Mouse (Mus musculus): ENCODE results near the gene Hcrt.
A peak's percentile ranks its signal among the peaks of the same experiment; 100 is the strongest.

Gene Hcrt

DNA sequence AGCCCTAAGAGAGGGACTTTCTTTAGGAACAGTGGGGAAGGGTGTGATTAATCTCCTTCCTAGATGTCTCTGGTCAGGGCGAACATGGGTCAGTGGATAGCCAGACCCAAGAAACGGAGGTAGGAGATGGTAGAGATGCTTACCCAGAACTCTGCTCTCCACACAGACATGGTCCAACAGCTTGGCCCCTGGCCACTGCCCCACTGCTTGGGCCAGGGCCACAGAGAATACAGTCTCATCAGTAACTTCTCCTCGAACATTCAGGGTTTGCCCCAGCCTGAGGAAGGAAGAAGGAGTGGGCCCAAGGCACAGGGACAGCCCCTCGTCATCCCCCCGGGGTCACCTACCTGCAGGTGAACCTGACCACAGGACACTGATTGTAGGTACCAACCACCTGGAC lies 5.1 kb upstream of the Hcrt start:
- no peak for DNase-seq (ENCODE audit: low read depth, low spot score)

GRCm38 (mm10) chr11:100766726-100767125 lies 4.0 kb upstream of the Hcrt start:
- DNase-seq (ENCODE audit: low read depth, low spot score): no peak

- DNase-seq (ENCODE audit: low read depth, low spot score): peak; percentile 90
Observed at GRCm38 (mm10) chr11:100761547-100762045, 1.1 kb downstream of the Hcrt start.

DNA sequence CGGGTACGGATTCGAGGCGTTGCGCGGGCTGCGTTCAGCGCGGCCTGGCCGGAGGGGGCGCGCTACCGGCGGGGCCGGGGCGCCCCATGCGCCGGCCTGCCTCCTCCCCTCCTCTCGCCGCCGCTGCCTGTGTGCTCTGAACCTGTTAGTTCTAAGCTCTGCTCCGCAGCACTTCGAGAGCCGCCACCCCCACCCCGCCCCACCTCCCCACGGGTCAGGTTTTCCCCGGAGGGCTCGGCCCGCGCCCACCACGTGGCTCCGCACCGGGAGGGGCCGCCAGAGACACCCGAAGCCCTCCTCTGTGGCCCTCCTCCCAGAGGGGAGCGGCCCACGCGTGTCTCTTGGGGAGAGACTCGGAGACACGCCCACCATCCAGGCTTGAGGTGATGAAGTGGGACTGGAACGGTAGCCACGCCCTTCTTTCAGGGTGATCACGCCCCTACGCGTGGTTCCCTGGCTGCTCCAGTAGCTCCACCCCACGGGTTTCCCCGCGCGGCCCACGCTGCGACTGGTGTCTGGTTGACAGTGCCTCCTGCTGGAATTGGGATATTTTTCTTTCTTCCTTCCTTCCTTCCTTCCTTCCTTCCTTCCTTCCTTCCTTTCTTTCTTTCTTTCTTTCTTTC lies 3.0 kb downstream of the Hcrt start, which contains the start of gene Kcnh4:
Gene Kcnh4 (minus strand): TSS at position 332 of the 623 bp plus-strand sequence.
- DNase-seq (ENCODE audit: low read depth, low spot score): peak; percentile 41

DNA sequence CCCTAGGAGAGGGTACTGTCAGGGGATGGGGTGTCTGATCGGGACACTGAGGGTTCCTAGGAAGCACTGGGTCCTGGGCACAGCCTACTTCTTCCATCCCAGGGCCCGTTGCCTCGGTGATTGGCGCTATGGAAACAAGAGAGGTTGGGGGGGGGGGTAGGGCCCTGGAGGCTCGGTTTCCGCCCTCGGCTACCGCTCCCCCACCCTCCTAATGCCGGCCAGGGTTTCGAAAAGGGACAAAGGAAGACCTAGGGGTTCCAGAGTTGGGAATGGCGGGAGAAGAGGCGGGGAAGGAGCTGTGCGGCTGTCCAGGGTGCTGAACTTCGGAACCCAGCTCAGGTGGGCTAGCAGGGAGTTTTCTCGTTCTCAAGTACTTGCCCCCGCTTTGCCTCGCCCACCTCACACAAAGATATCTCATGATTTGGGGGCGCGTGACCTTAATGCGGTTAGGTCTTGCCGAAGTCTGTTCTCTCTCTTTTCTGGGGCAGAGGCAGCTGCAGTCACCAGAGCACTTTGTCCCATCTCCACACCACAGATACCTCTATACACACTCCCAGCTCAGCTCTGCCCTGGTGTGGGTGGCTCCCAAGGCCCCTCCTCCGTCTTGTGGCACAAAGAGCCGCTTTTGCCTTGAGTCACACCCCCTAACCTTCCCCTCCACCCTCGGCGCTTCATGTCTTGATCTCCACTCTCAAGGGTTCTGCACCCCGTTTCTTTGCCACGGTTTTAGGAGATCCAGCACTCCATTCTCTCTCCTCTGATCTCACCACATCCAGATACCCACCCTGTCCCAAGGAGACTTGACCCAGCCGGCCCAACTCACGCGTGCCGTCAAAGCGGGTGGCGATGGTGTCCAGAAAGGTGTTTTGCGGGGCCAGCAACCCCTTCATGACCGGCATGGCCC lies 3.8 kb downstream of the Hcrt start:
- peak; percentile 76 for DNase-seq (ENCODE audit: low read depth, low spot score)

- no peak for DNase-seq (ENCODE audit: low read depth, low spot score)
Observed at GRCm38 (mm10) chr11:100757566-100757965, 5.2 kb downstream of the Hcrt start.

- DNase-seq (ENCODE audit: low read depth, low spot score): no peak
Observed at GRCm38 (mm10) chr11:100756476-100756875, 6.3 kb downstream of the Hcrt start.

GRCm38 (mm10) chr11:100754693-100755057 lies 8.1 kb downstream of the Hcrt start:
- no peak for DNase-seq (ENCODE audit: low read depth, low spot score)

DNA sequence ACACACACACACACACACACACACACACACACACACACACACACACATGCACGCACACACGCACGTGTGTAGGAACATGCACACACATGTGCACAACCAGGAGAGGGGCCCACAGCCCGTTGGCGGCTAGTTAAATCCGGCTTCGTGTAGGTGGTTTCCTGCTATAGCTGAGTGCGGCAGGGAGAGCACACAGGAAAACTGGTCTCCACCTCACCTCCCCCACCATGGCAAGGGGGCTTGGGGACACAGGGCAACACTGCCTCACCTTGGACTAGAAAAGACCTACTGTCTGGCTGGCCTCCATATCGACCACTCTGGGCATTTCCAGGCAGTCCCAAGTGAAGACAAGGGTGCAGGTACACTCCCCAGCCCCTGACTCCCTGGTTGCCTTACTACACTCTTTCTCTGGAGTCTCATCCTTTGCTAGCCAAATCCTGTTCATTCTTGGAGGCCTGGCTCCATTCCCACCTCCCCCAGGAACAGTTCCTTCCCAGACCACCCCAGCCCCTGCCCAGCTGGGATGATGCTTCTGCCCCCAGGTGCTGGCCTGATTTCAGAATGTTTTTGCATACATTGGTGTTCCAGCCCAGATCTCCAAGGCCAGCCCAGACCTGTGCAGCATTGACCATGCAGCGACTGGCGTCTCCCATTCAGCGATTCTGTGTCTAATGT lies 8.6 kb downstream of the Hcrt start:
- no peak for DNase-seq (ENCODE audit: low read depth, low spot score)

DNA sequence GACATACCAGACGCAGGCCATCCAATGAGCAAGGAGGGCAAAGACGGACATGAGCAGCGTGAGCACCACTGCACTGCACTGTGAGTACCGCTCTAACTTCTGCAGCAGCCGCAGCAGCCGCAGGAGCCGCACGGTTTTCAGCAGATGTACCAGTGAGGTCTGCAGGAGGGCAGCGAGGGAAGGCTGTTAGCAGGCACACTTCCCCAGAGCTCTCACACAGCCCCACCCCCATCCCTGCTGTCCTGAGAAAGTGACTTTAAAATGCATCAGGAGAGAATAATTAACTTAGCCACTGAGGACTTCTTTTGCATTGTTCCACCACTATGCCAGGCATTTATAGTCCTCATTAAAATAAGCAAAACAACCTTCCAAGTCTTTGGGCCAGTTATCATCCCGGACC lies 10.4 kb downstream of the Hcrt start:
- DNase-seq (ENCODE audit: low read depth, low spot score): no peak

- DNase-seq (ENCODE audit: low read depth, low spot score): no peak
Observed at GRCm38 (mm10) chr11:100750127-100750526, 12.6 kb downstream of the Hcrt start.

GRCm38 (mm10) chr11:100749469-100749868 lies 13.3 kb downstream of the Hcrt start:
- DNase-seq (ENCODE audit: low read depth, low spot score): no peak

GRCm38 (mm10) chr11:100748620-100749019 lies 14.1 kb downstream of the Hcrt start:
- no peak for DNase-seq (ENCODE audit: low read depth, low spot score)

GRCm38 (mm10) chr11:100747114-100747513 lies 15.6 kb downstream of the Hcrt start:
- DNase-seq (ENCODE audit: low read depth, low spot score): no peak

DNA sequence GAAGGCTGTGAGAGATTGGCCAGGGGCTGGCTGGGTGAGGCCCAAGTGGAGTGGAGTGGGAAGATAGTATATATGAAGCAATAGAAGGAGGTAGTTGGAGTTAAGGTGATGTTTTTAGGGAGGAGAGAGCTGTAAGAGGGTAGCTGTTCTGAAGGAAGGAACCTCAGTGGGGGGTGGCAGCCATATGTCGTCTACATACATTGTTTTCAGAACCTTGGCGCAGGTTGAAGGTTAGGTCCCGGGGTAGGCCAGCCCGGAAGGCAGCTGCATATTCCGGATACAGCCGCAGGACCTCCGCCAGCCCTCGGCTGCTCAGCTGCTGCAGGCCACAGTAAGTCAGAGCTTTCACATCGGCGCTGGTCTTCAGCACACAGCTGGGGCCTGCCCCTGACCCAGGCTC lies 16.2 kb downstream of the Hcrt start:
- no peak for DNase-seq (ENCODE audit: low read depth, low spot score)

GRCm38 (mm10) chr11:100745085-100745484 lies 17.6 kb downstream of the Hcrt start:
- DNase-seq (ENCODE audit: low read depth, low spot score): peak; percentile 75

GRCm38 (mm10) chr11:100741348-100741747 lies 21.4 kb downstream of the Hcrt start:
- no peak for DNase-seq (ENCODE audit: low read depth, low spot score)

DNA sequence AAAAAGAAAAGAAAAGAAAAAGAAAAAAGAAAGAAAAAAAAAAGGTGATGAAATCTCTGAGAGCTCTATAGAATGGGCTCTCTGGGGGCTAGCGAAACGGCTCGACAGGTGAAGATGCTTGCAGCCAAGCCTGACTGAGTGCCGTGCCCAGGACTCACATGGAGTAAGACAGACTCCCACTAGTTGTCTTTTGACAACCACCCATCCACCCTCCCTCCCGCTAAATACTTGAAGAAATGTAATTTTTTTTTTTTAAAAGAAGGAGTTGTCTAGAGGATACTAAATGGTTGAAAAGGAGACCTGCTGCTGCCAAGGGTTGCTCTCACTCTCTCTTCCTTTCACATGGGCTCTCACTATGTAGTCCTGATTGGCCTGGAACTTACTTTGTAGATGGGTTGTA lies 24.0 kb downstream of the Hcrt start:
- no peak for DNase-seq (ENCODE audit: low read depth, low spot score)

DNA sequence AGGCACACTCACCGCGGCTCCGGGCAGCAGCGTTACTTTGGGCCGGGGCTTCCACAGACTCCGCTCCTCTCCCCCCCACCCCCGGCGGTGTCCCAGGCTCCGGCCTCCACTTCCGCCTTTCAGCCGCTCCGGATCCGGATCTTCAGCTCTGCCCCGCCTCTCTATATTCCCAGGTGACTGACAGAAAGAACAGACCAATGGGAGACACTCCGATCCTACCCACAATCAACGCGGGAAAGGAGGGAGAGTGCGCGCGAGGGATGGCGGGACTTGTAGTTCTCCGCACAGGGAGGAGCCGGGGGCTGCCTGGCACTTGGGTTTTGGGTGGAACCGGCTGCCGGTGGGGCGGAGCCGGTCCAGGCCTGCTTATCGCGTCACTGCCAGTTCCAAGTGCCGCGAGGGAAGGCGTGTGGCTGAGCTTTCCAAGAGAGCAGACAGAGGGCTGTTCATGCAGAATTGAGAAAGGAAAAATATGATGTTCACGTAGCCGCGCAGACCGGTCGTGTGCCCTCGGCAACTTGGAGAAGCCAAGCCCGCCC lies 24.6 kb downstream of the Hcrt start, which contains the start of gene Rab5c:
Gene Rab5c (minus strand): TSS at position 150 of the 539 bp plus-strand sequence.
- DNase-seq (ENCODE audit: low read depth, low spot score): peak; percentile 99

GRCm38 (mm10) chr11:100737105-100737733 lies 25.5 kb downstream of the Hcrt start:
- DNase-seq (ENCODE audit: low read depth, low spot score): no peak

GRCm38 (mm10) chr11:100736746-100737080 lies 26.0 kb downstream of the Hcrt start:
- no peak for DNase-seq (ENCODE audit: low read depth, low spot score)
